Mouse (Mus musculus) cerebellum, adult 2 months (tissue): ENCODE data around the gene Cerk. TPM values are rescaled to one million over a fixed set of nuclear protein-coding genes. Genes with fewer than 3 reads are reported as not detected.
"Not testable (repeated sequence)": the region's sequence is repeated elsewhere in the genome, so short reads cannot be mapped to it uniquely, and the experiment has no call there.

Source experiments
- DNase-seq, 2 experiments: peaks; one replicate each; pipeline ENCODE4 v3.0.0; 2021
- H3K27ac ChIP-seq: fragments of 200-500 bp; 2 replicates; pipeline ENCODE4 v1.5.1; 2012; ENCODE audit warnings: low read length, control low read depth, inconsistent platforms; ENCODE audit not compliant: insufficient read depth
- H3K27me3 ChIP-seq: fragments of 200-500 bp; 2 replicates; pipeline ENCODE4 v1.6.1; 2012; ENCODE audit warnings: inconsistent platforms, mild to moderate bottlenecking, low read length, moderate library complexity; ENCODE audit not compliant: control insufficient read depth, insufficient read depth
- H3K4me1 ChIP-seq: fragments of 200-500 bp; 2 replicates; pipeline ENCODE4 v1.6.1; 2011; ENCODE audit warnings: low read length; ENCODE audit not compliant: control insufficient read depth, insufficient read depth
- H3K4me3 ChIP-seq: fragments of 200-500 bp; replicated peaks from 2 replicates; pipeline ENCODE3; 2011; ENCODE audit warnings: mild to moderate bottlenecking, low read depth, low read length, control low read depth; ENCODE audit not compliant: insufficient read depth
- CTCF ChIP-seq: fragments of 200-500 bp; IDR thresholded peaks from 2 replicates; pipeline ENCODE4 v1.5.1; 2011; ENCODE audit warnings: low read depth, mild to moderate bottlenecking, control low read depth, low read length, moderate library complexity, borderline replicate concordance; ENCODE audit not compliant: insufficient read depth
- POLR2A ChIP-seq: fragments of 200-500 bp; IDR thresholded peaks from 2 replicates; pipeline ENCODE4 v1.6.1; 2011; ENCODE audit warnings: low read length, control low read depth, borderline replicate concordance; ENCODE audit not compliant: insufficient read depth
- WGBS: fragments of 180-500 bp; shearing (Covaris S2); methylation state at CpG from one replicate; pipeline ENCODE4 v1.1.7; 2018; 5-methylcytosine and 5-hydroxymethylcytosine counted together
- polyA plus RNA-seq: library from polyadenylated mRNA; depleted of rRNA; stranded (reverse); fragments of >200 nt; gene quantifications from 2 replicates; pipeline ENCODE4 v1.2.3, GENCODE M21; 2012

The Cerk gene
- polyA plus RNA-seq, 1 experiment, result 152 TPM

- Histone ChIP-seq H3K4me3 (peak overlapping the region; percentile 92), H3K4me1 (peaks cover 33% of the 10 kb centered on the region), H3K27me3 (no peaks in the 10 kb centered on the region), H3K27ac (peak overlapping the region; percentile 100)
- WGBS, result 31% methylated on average over 5 of the region's 5 CpGs
- TF ChIP-seq CTCF, result no peak
- no peak for TF ChIP-seq POLR2A
- peak in 1 of 2 experiments; percentile 50 for DNase-seq
Observed at GRCm38 (mm10) chr15:86184071-86184470, 1.9 kb downstream of the Cerk start.

GRCm38 (mm10) chr15:86183484-86183883 lies 2.5 kb downstream of the Cerk start:
- no peak overlapping the region; the same call in 1 of the 2 replicates for H3K27ac ChIP-seq
- DNase-seq, result no peak
- no peak for TF ChIP-seq CTCF
- TF ChIP-seq POLR2A, result no peak
- no peaks in the 10 kb centered on the region for H3K27me3 ChIP-seq
- H3K4me1 ChIP-seq, result peaks cover 27% of the 10 kb centered on the region
- 65% methylated on average over 8 of the region's 8 CpGs for WGBS
- H3K4me3 ChIP-seq, result peak overlapping the region; percentile 21

- WGBS, result 8% methylated on average over 13 of the region's 13 CpGs
- Histone ChIP-seq H3K27ac (peak overlapping the region; percentile 6; the same call in 1 of the 2 replicates), H3K27me3 (no peaks in the 10 kb centered on the region), H3K4me3 (peak overlapping the region; percentile 6), H3K4me1 (peaks cover 26% of the 10 kb centered on the region)
- peak; percentile 59 to 62 for DNase-seq
- TF ChIP-seq POLR2A (no peak), CTCF (no peak)
Observed at GRCm38 (mm10) chr15:86182646-86183045, 3.3 kb downstream of the Cerk start.

- Histone ChIP-seq H3K27ac (peak overlapping the region; percentile 55), H3K4me1 (peaks cover 28% of the 10 kb centered on the region), H3K4me3 (peak overlapping the region; percentile 35), H3K27me3 (no peaks in the 10 kb centered on the region)
- no peak for TF ChIP-seq CTCF
- no peak for TF ChIP-seq POLR2A
- DNase-seq, result peak; percentile 53 to 54
- WGBS, result 12% methylated on average over 11 of the region's 11 CpGs
Observed at GRCm38 (mm10) chr15:86181941-86182439, 4.0 kb downstream of the Cerk start.

DNA sequence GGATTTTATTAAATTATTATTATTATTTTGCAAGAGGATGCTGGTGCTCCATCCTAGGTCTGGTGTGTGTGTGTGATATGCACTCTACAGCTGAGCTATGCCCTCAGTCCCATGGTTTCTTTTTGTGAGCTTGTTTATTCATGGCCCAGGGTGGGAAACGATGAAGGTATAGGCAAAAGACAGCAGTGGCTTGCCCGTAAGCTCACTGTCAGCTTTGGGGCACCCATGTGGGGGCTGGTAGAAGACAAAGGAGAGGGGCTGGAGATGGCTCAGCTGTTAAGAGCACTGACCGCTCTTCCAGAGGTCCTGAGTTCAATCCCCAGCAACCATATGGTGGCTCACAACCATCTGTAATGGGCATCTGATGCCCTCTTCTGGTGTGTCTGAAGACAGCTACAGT lies 4.6 kb downstream of the Cerk start:
- 94% methylated on average over 3 of the region's 3 CpGs for WGBS
- H3K27ac ChIP-seq, result not testable (repeated sequence)
- DNase-seq, result peak in 1 of 2 experiments; percentile 24

GRCm38 (mm10) chr15:86180427-86180826 lies 5.5 kb downstream of the Cerk start:
- no peak overlapping the region for H3K27ac ChIP-seq
- TF ChIP-seq POLR2A, result no peak
- no peak for TF ChIP-seq CTCF
- H3K27me3 ChIP-seq, result no peaks in the 10 kb centered on the region
- H3K4me3 ChIP-seq, result no peak overlapping the region
- 74% methylated on average over 4 of the region's 4 CpGs for WGBS
- DNase-seq, result no peak
- H3K4me1 ChIP-seq, result peaks cover 30% of the 10 kb centered on the region

More for the DNA sequence above, 4.6 kb downstream of the Cerk start:
- not testable (repeated sequence) for H3K4me3 ChIP-seq, H3K27me3 ChIP-seq
- H3K4me1 ChIP-seq, result peaks cover 28% of the 10 kb centered on the region

- no peak overlapping the region; the same call in 1 of the 2 replicates for H3K27ac ChIP-seq
- DNase-seq, result no peak
- H3K4me3 ChIP-seq, result no peak overlapping the region
- WGBS, result 90% methylated on average over 6 of the region's 6 CpGs
- no peak for TF ChIP-seq CTCF
- TF ChIP-seq POLR2A, result no peak
- H3K4me1 ChIP-seq, result peaks cover 44% of the 10 kb centered on the region
- no peaks in the 10 kb centered on the region for H3K27me3 ChIP-seq
Observed at GRCm38 (mm10) chr15:86178594-86178993, 7.3 kb downstream of the Cerk start.

GRCm38 (mm10) chr15:86177703-86178251 lies 8.2 kb downstream of the Cerk start:
- H3K27me3 ChIP-seq, H3K4me3 ChIP-seq: not testable (repeated sequence)
- WGBS, result 2% methylated on average over 2 of the region's 2 CpGs
- peak; percentile 89 to 91 for DNase-seq
- Histone ChIP-seq H3K27ac (peak overlapping the region; percentile 0; the same call in 1 of the 2 replicates), H3K4me1 (peaks cover 52% of the 10 kb centered on the region)
